Mouse (Mus musculus) midbrain, postnatal 0 days (tissue): ENCODE measurements around the gene Rpl3l. TPM values are rescaled to one million over a fixed set of nuclear protein-coding genes. Genes with fewer than 3 reads are reported as not detected.

Experiments
- ATAC-seq: fragments of 200-750 bp; cut with Nextera tagmentation; 2 replicates; pipeline ENCODE4 v1.8.0; 2017; ENCODE audit warnings: moderate number of reproducible peaks, mild to moderate bottlenecking, moderate TSS enrichment, moderate library complexity; ENCODE audit not compliant: low FRiP score
- DNase-seq: peaks from one replicate; pipeline ENCODE4 v3.0.0-alpha.2; 2015; ENCODE audit warnings: low spot score
- H3K27ac ChIP-seq: fragments of 300-500 bp; sonication (generic); 2 replicates; pipeline ENCODE4 v1.5.1; 2014; ENCODE audit warnings: low read depth, mild to moderate bottlenecking, low read length, mixed read lengths
- H3K27me3 ChIP-seq: fragments of 300-500 bp; sonication (generic); 2 replicates; pipeline ENCODE4 v1.6.1; 2014; ENCODE audit warnings: low read length, control low read depth, mixed read lengths; ENCODE audit not compliant: insufficient read depth
- H3K36me3 ChIP-seq: fragments of 300-500 bp; sonication (generic); 2 replicates; pipeline ENCODE4 v1.6.1; 2014; ENCODE audit warnings: low read length, control low read depth, mixed read lengths; ENCODE audit not compliant: insufficient read depth
- H3K4me1 ChIP-seq: fragments of 300-500 bp; sonication (generic); 2 replicates; pipeline ENCODE4 v1.6.1; 2014; ENCODE audit warnings: mild to moderate bottlenecking, control low read depth, antibody characterized with exemption, low read length, mixed read lengths; ENCODE audit not compliant: insufficient read depth
- H3K4me2 ChIP-seq: fragments of 300-500 bp; sonication (generic); 2 replicates; pipeline ENCODE4 v1.6.1; 2014; ENCODE audit warnings: low read depth, mild to moderate bottlenecking, low read length, mixed read lengths; ENCODE audit not compliant: poor library complexity, severe bottlenecking
- H3K4me3 ChIP-seq: fragments of 300-500 bp; sonication (generic); 2 replicates; pipeline ENCODE4 v1.5.1; 2014; ENCODE audit warnings: low read depth, mild to moderate bottlenecking, low read length, moderate library complexity
- H3K9ac ChIP-seq: fragments of 300-500 bp; sonication (generic); replicated peaks from 2 replicates; pipeline ENCODE4 v1.6.1; 2014; ENCODE audit warnings: mild to moderate bottlenecking, low read length, moderate library complexity, mixed read lengths; ENCODE audit not compliant: poor library complexity, severe bottlenecking
- H3K9me3 ChIP-seq: fragments of 300-500 bp; sonication (generic); 2 replicates; pipeline ENCODE4 v1.6.1; 2016; ENCODE audit warnings: low read length, control low read depth
- CTCF ChIP-seq: IDR thresholded peaks from 2 replicates; pipeline ENCODE4 v1.5.1; 2016; ENCODE audit warnings: antibody characterized with exemption, mild to moderate bottlenecking
- WGBS: fragments of 180-500 bp; shearing (Covaris S2); extraction: QIAGEN DNeasy Blood & Tissue Kit; methylation state at CpG from one replicate; pipeline ENCODE4 v1.1.7; 2014; 5-methylcytosine and 5-hydroxymethylcytosine counted together
- polyA plus RNA-seq: library from polyadenylated mRNA; unstranded; fragments of >200 nt; fragmentation: Nextera tagmentation; extraction: Ambion mirVana; gene quantifications from 2 replicates; pipeline ENCODE4 v1.2.1, GENCODE M21; 2015
- total RNA-seq: library from RNA; depleted of rRNA; stranded (reverse); fragments of >200 nt; gene quantifications from 2 replicates; pipeline ENCODE4 v1.2.3, GENCODE M21; 2014

Rpl3l gene
- total and polyA plus RNA-seq, 2 experiments from 2014 or later, result 0.37 TPM; not detected in 1

DNA sequence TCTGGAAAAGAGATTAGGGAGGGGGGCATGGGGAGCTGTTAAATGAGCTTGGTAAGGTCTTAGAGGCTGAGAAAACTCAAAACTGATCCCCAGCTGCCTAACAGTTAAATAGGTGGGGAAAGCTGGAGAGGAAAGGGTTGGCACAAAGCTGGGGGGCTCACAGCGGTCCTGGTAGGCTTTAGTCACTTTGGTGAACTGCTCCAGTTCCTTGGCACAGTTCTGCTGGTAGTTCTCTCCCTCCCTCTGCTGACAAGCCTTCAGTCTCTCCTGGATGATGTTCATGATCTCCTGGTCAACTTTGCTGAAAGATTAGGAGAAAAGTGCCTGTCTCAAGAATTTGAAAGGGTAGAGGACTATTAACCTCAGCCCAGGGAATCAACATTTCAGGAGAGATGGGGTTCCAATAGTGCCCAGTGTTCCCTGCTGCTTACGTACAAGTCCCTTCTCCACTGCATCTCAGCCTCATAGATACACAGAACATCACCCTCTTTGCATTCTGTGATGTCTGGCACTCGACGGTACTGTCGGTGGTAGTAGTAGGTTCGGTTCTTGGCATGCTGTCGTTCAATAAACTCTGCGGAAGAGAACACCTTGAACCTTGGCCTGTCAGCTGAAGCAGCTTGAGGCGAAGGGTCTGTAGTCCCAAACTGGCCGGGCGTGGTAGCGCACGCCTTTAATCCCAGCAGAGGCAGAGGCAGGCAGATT is 5.2 kb upstream of the Rpl3l start:
- Histone ChIP-seq H3K9ac (no peak overlapping the region), H3K4me2 (0 out of 2 replicates have a peak overlapping the region, but pooled peaks have one; percentile 2), H3K36me3 (peaks cover 10% of the 10 kb centered on the region; the same call in 1 of the 2 replicates), H3K4me3 (no peak overlapping the region), H3K27ac (no peak overlapping the region), H3K4me1 (no peaks in the 10 kb centered on the region; the same call in none of the 2 replicates), H3K27me3 (no peaks in the 10 kb centered on the region), H3K9me3 (no peaks in the 10 kb centered on the region)
- 37% methylated on average over 13 of the region's 13 CpGs for WGBS
- TF ChIP-seq CTCF, result no peak
- ATAC-seq (no peak), DNase-seq (no peak)

DNA sequence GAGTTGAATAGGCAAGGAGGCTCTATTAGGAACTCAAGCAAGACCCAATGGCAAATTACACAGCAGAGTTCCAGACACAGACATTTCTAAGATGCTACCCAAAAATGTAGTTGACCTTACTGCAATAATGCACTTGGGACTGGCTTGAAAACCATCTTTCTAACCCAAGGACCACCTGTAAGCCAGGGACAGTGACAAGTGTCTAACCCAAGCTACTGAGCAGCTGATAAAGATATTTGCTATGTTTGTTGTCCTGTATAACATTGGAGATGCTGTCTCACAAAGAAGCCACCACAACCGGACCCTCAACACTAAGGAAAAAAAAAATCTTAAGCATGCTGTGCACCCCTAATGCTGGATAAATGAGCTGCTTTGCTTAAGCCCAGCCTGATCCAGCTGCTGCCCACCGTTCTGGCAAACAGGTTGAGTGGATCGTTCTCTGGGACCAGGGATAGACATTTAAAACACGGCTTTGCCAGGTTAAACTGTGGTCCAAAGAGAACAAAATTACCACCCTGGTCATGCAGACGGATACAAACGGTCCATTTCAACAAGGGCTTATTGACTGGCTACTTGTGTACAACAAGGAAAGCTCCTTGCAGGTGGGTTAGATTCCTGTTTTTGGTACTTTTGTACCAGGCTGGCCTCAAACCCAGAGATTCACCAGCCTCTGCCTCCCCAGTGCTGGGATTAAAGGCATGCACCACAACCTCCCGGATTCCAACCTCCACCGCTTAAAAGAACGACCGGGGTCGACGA is 4.3 kb upstream of the Rpl3l start:
- TF ChIP-seq CTCF, result no peak
- peak overlapping the region; percentile 70 for H3K4me3 ChIP-seq
- H3K9ac ChIP-seq, result peak overlapping the region; percentile 86
- peak overlapping the region; percentile 75 for H3K27ac ChIP-seq
- DNase-seq (no peak), ATAC-seq (no peak)
- H3K4me1 ChIP-seq, result no peaks in the 10 kb centered on the region; the same call in none of the 2 replicates
- no peaks in the 10 kb centered on the region for H3K9me3 ChIP-seq
- peaks cover 10% of the 10 kb centered on the region; the same call in 1 of the 2 replicates for H3K36me3 ChIP-seq
- no peaks in the 10 kb centered on the region for H3K27me3 ChIP-seq
- H3K4me2 ChIP-seq, result peak overlapping the region; percentile 68
- WGBS, result 4% methylated on average over 12 of the region's 12 CpGs

DNA sequence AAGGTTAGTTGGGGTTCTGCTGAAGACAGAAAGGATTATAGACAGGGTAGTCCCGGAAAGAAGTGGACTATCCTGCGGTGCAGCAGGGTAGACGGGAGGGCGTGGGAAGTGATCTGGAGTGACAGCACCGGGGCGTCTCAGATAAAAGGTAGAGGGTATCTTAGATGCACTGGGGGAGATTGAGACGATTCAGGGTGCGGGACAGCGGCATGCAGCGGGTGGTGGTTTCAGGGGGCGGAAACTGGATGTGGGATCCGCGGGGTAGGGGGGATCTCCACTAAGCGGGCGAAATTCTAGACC is 3.8 kb upstream of the Rpl3l start:
- Histone ChIP-seq H3K27me3 (no peaks in the 10 kb centered on the region), H3K9ac (peak overlapping the region; percentile 86), H3K4me1 (no peaks in the 10 kb centered on the region; the same call in none of the 2 replicates), H3K27ac (peak overlapping the region; percentile 75), H3K4me3 (peak overlapping the region; percentile 70), H3K36me3 (peaks cover 10% of the 10 kb centered on the region; the same call in 1 of the 2 replicates), H3K4me2 (peak overlapping the region; percentile 68), H3K9me3 (no peaks in the 10 kb centered on the region)
- WGBS, result under 1% methylated on average over 15 of the region's 15 CpGs
- ATAC-seq (peak; percentile 4; the same call in 1 of the 2 replicates), DNase-seq (no peak)
- TF ChIP-seq CTCF, result no peak

DNA sequence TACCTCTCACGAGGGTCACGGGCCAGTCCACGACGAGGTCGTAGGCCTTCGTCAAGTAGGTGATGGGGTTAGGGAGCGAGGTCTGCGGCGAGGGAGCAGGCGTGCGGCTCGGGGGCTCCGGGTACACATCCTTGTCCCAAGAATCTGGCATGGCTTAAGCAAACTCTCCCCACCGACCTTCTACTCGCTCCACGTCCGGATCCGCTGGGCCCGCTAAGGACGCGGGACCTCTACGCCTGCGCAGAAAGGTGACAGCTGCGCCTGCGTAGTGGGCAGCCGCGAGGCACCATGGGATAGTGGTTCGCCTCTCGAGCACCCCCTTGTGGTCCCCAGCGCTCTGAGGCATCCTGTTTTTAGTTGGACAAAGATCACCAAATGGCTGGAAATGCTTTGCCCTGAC is 3.4 kb upstream of the Rpl3l start, which contains the start of gene Ndufb10:
Ndufb10 (minus strand) TSS at position 295 of the 400 bp plus-strand sequence.
- WGBS, result under 1% methylated on average over 30 of the region's 30 CpGs
- ATAC-seq (peak; percentile 71), DNase-seq (peak; percentile 97)
- peak; percentile 99 for TF ChIP-seq CTCF
- Histone ChIP-seq H3K27me3 (no peaks in the 10 kb centered on the region), H3K4me2 (peak within 1 kb of the TSS; percentile 68), H3K4me1 (no peaks in the 10 kb centered on the region; the same call in 1 of the 2 replicates), H3K4me3 (peak within 1 kb of the TSS; percentile 70), H3K9ac (peak within 1 kb of the TSS; percentile 86), H3K27ac (peak within 1 kb of the TSS; percentile 76), H3K36me3 (peaks cover 10% of the 10 kb centered on the region; the same call in 1 of the 2 replicates), H3K9me3 (no peaks in the 10 kb centered on the region)

DNA sequence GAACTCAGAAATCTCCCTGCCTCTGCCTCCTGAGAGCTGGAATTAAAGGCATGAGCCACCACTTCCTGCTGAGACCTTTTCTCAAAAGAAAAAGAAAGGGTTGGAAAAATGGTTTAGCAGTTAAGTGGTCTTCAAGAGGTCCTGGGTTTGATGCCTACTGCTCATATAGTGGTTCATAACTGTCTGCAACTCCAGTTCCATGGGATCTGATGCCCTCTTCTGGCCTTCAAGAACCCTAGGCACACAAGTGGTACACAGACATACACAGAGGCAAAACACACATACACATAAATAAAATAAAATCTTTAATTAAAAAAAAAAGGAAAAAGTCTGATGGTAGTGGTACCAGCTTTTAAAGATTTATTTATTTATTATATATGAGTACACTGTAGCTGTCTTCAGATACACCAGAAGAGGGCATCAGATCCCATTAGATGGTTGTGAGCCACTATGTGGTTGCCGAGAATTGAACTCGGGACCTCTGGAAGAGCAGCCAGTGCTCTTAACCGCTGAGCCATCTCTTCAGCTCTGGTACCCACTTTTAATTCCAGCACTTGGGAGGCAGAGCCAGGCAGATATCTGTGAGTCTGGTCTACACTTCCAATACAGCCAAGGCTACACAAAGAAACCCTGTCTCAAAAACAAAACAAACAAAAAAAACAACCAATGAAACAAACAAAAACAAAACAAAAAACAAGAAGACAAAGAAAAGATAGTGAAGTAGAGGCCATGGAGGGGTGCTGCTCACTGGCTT is 1.8 kb upstream of the Rpl3l start:
- peaks cover 10% of the 10 kb centered on the region; the same call in 1 of the 2 replicates for H3K36me3 ChIP-seq
- H3K4me3 ChIP-seq, result no peak overlapping the region
- no peaks in the 10 kb centered on the region; the same call in 1 of the 2 replicates for H3K4me1 ChIP-seq
- no peak for TF ChIP-seq CTCF
- no peak overlapping the region for H3K27ac ChIP-seq
- ATAC-seq (no peak), DNase-seq (no peak)
- WGBS, result 75% methylated on average over 3 of the region's 3 CpGs
- H3K9me3 ChIP-seq, result no peaks in the 10 kb centered on the region
- no peak overlapping the region for H3K4me2 ChIP-seq
- H3K27me3 ChIP-seq, result no peaks in the 10 kb centered on the region
- no peak overlapping the region for H3K9ac ChIP-seq
